Mouse (Mus musculus): ENCODE measurements around the gene Hist1h3e. TPM values are rescaled to one million over a fixed set of nuclear protein-coding genes. Genes with fewer than 3 reads are reported as not detected.
"Not testable (repeated sequence)": the region's sequence is repeated elsewhere in the genome, so short reads cannot be mapped to it uniquely, and the experiment has no call there.

Hist1h3e gene
- polyA plus RNA-seq, 1 experiment from 2014 or later: 2.0 TPM

DNA sequence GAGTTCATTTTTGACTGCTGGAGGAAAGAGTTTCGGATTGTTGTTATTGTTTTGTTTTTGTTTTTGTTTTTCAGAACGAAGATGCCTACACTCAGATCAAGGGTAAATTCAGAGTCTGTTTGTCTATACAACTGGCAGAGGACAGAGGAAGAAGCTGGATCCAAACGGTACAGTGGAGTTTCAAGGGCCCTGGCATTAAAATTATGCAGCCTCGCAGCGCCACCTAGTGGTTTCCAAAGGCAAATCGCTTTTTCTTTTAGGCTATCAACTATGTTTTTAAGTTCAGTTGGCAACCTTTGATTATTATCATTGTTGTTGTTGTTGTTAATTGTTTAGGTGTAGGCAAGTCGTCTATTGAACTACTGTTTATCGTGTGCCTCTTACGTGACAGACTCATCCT, 35.8 kb upstream of the Hist1h3e start:
- ATAC-seq (ENCODE audit: insufficient number of reproducible peaks, insufficient read depth, low FRiP score, low read depth): no peak
- WGBS: 6% methylated on average over 9 of the region's 9 CpGs
- H3K4me3 ChIP-seq (ENCODE audit: control insufficient read depth in 1 of 2, insufficient read depth in 1 of 2, low read depth in 1 of 2, low read length in 2 of 2): no peak overlapping the region

DNA sequence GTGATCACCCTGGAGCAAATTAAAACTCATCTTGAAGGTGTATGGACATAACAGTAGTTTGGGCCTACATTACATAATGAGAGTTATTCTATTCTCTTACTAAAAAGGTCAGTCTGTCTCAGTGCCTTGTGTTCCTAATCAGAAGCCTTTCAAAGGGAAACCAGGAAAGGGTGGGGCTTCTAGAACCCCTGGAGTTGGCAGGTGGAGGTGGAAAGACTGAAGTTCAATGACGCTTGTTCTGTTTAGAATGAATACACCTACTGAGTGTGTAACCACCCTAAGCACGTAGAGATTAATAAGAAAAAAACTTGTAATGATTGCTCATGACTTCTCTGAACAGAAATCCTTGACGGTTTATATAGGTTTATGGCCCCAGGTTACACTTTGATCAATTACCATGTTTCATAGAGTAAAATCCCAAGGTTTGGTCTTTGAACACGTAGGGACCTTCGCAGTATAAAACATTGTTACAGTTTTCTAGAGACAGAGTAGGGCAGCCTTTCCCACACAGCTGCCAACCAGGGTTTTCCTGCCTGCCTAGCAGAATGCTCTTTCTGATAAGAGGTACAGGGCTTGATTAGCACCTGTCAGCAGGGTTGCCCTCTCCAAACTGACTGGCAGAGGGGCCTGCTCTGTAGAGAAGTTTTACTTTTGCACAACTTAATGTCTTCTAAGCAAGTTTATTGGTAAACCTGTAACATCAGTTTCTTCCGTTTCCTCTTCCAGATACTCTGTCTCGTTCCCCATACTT, 33.6 kb upstream of the Hist1h3e start:
- Histone ChIP-seq H3K27me3 (ENCODE audit: control insufficient read depth, insufficient read depth, low read length) (no peaks in the 10 kb centered on the region), H3K4me1 (ENCODE audit: control insufficient read depth in 2 of 2, insufficient read depth in 2 of 2, low read length in 2 of 2) (no peaks in the 10 kb centered on the region), H3K4me2 (ENCODE audit: low read length) (no peak overlapping the region), H3K4me3 (ENCODE audit: control insufficient read depth in 1 of 2, insufficient read depth in 1 of 2, low read depth in 1 of 2, low read length in 2 of 2) (no peak overlapping the region), H3K36me3 (ENCODE audit: control insufficient read depth, insufficient read depth, low read length) (no peaks in the 10 kb centered on the region), H3K9ac (ENCODE audit: low read length) (no peak overlapping the region), H3K9me3 (ENCODE audit: control insufficient read depth, low read length) (no peaks in the 10 kb centered on the region), H3K27ac (replicated peaks in 1 of 2; ENCODE audit: control insufficient read depth in 1 of 2, insufficient read depth in 1 of 2, low read depth in 2 of 2, low read length in 2 of 2) (no peak overlapping the region)
- ATAC-seq (ENCODE audit: insufficient number of reproducible peaks, insufficient read depth, low FRiP score, low read depth): no peak
- 62% methylated on average over 7 of the region's 7 CpGs for WGBS

More for the DNA sequence above, 35.8 kb upstream of the Hist1h3e start:
- no peak overlapping the region for H3K9ac ChIP-seq (ENCODE audit: low read length)
- no peaks in the 10 kb centered on the region for H3K27me3 ChIP-seq (ENCODE audit: control insufficient read depth, insufficient read depth, low read length)
- no peaks in the 10 kb centered on the region for H3K9me3 ChIP-seq (ENCODE audit: control insufficient read depth, low read length)
- H3K36me3 ChIP-seq (ENCODE audit: control insufficient read depth, insufficient read depth, low read length): no peaks in the 10 kb centered on the region
- H3K4me2 ChIP-seq (ENCODE audit: low read length): no peak overlapping the region
- no peaks in the 10 kb centered on the region for H3K4me1 ChIP-seq (ENCODE audit: control insufficient read depth in 2 of 2, insufficient read depth in 2 of 2, low read length in 2 of 2)
- H3K27ac ChIP-seq (replicated peaks in 1 of 2; ENCODE audit: control insufficient read depth in 1 of 2, insufficient read depth in 1 of 2, low read depth in 2 of 2, low read length in 2 of 2): no peak overlapping the region

DNA sequence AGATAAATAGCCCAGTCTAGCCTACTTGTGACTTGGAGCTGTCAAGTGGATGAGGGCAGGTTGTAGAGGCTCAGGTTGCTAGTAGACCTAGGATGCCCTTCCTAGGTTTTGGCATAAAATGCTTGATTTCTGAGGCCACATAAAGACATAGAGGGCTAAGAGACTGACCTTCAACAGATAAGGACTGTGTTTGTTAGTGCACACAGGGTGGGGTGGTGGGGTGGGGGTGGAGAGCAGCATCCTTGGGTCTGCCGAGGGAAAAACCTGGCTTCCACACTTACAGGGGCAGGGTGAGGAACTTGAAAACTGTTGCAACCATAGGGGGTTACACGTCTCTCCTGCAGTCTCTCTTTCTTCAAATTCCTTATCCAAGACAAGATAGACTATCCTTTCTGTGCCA, 33.0 kb upstream of the Hist1h3e start:
- Histone ChIP-seq H3K27me3 (ENCODE audit: control insufficient read depth, insufficient read depth, low read length) (no peaks in the 10 kb centered on the region), H3K36me3 (ENCODE audit: control insufficient read depth, insufficient read depth, low read length) (no peaks in the 10 kb centered on the region), H3K4me3 (ENCODE audit: control insufficient read depth in 1 of 2, insufficient read depth in 1 of 2, low read depth in 1 of 2, low read length in 2 of 2) (no peak overlapping the region), H3K9ac (ENCODE audit: low read length) (no peak overlapping the region), H3K9me3 (ENCODE audit: control insufficient read depth, low read length) (no peaks in the 10 kb centered on the region), H3K27ac (replicated peaks in 1 of 2; ENCODE audit: control insufficient read depth in 1 of 2, insufficient read depth in 1 of 2, low read depth in 2 of 2, low read length in 2 of 2) (no peak overlapping the region), H3K4me1 (ENCODE audit: control insufficient read depth in 2 of 2, insufficient read depth in 2 of 2, low read length in 2 of 2) (no peaks in the 10 kb centered on the region), H3K4me2 (ENCODE audit: low read length) (no peak overlapping the region)
- ATAC-seq (ENCODE audit: insufficient number of reproducible peaks, insufficient read depth, low FRiP score, low read depth): no peak
- WGBS: 52% methylated on average over 2 of the region's 2 CpGs

DNA sequence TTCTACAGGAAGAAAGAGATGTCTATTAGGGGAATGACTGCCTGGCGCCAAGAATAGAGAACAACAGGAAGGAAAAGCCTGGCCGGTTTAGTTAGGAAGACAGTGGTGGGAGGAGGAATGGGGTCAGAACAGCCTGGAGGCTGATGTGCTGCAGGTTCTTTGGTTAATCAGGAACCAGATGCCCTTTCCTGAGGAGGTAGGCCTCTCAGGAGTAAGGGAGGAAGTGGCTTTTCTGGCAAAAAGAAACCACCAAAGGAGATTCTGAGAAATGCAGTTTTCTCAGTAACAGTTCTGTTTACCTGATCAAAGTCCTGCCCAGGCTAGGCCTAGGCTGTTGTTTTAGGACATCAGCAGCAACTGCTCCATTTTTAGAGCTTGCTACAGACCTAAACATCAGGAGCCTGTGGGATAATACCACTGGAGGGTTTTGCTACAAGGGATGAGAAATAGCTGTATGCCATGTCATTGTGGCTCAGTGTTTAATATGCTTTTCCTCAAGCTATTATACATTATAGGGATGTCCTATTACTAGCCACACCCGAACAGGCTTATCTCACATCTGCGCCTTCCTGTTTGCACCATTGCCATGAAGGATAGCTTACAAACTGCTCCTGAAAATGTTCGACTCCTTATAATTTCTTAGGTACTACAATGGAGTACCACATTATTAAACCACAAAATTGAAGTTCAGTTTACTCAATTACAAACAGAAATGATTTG, 31.0 kb upstream of the Hist1h3e start:
- H3K27me3 ChIP-seq (ENCODE audit: control insufficient read depth, insufficient read depth, low read length): no peaks in the 10 kb centered on the region
- WGBS: 61% methylated on average over 5 of the region's 5 CpGs

DNA sequence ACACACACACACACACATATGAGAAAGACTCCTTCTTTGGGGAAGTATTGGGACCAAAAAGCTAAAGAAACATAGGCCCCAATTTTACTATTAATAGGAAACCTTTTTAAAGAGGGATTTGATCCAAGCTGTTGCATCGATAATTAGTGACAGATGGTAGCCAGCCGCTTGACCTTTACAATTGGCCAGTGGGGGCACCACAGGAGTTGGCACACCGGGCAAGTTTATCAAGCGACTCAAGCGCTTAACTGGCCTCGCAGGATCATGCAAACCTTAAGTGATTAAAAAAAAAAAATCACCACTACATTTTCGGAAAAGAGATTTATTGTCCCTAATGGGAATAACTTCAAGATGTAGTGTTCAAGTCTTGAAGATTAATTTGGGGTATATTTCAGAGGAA, 30.4 kb upstream of the Hist1h3e start:
- H3K9me3 ChIP-seq (ENCODE audit: control insufficient read depth, low read length): no peaks in the 10 kb centered on the region
- no peak overlapping the region for H3K27ac ChIP-seq (replicated peaks in 1 of 2; ENCODE audit: control insufficient read depth in 1 of 2, insufficient read depth in 1 of 2, low read depth in 2 of 2, low read length in 2 of 2)
- no peak overlapping the region for H3K4me2 ChIP-seq (ENCODE audit: low read length)
- H3K4me1 ChIP-seq (ENCODE audit: control insufficient read depth in 2 of 2, insufficient read depth in 2 of 2, low read length in 2 of 2): no peaks in the 10 kb centered on the region
- no peak overlapping the region for H3K9ac ChIP-seq (ENCODE audit: low read length)
- ATAC-seq (ENCODE audit: insufficient number of reproducible peaks, insufficient read depth, low FRiP score, low read depth): no peak
- WGBS: 89% methylated on average over 7 of the region's 7 CpGs
- H3K4me3 ChIP-seq (ENCODE audit: control insufficient read depth in 1 of 2, insufficient read depth in 1 of 2, low read depth in 1 of 2, low read length in 2 of 2): no peak overlapping the region
- H3K36me3 ChIP-seq (ENCODE audit: control insufficient read depth, insufficient read depth, low read length): no peaks in the 10 kb centered on the region
- no peaks in the 10 kb centered on the region for H3K27me3 ChIP-seq (ENCODE audit: control insufficient read depth, insufficient read depth, low read length)

More for the DNA sequence above, 31.0 kb upstream of the Hist1h3e start:
- no peak overlapping the region for H3K4me3 ChIP-seq (ENCODE audit: control insufficient read depth in 1 of 2, insufficient read depth in 1 of 2, low read depth in 1 of 2, low read length in 2 of 2)
- H3K9ac ChIP-seq (ENCODE audit: low read length): no peak overlapping the region
- no peaks in the 10 kb centered on the region for H3K36me3 ChIP-seq (ENCODE audit: control insufficient read depth, insufficient read depth, low read length)
- no peak overlapping the region for H3K4me2 ChIP-seq (ENCODE audit: low read length)
- H3K9me3 ChIP-seq (ENCODE audit: control insufficient read depth, low read length): no peaks in the 10 kb centered on the region
- ATAC-seq (ENCODE audit: insufficient number of reproducible peaks, insufficient read depth, low FRiP score, low read depth): no peak
- no peaks in the 10 kb centered on the region for H3K4me1 ChIP-seq (ENCODE audit: control insufficient read depth in 2 of 2, insufficient read depth in 2 of 2, low read length in 2 of 2)
- peak overlapping the region; percentile 49 to 55; a peak in 3 of 4 replicates for H3K27ac ChIP-seq (replicated peaks in 1 of 2; ENCODE audit: control insufficient read depth in 1 of 2, insufficient read depth in 1 of 2, low read depth in 2 of 2, low read length in 2 of 2)

DNA sequence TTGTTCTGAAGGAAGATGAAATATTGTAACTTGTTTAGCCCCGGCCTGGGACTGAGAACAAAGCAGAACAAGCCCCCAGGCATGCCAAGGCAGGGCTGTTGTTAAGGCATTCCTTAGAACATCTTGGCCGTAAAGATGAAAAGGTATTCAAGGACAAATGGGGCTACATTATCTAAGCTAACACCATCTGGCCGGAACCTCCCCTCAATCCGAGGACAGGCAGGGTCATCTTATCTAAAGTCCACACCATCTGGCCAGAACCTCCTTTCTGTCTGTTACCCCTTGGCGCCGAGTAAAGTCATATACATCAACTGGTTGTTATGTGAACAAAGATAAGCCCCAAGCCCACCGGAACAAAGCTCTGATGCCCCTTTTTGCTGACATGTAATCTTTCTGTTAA, 29.7 kb upstream of the Hist1h3e start:
- H3K4me2 ChIP-seq (ENCODE audit: low read length); H3K9me3 ChIP-seq (ENCODE audit: control insufficient read depth, low read length); H3K27ac ChIP-seq (replicated peaks in 1 of 2; ENCODE audit: control insufficient read depth in 1 of 2, insufficient read depth in 1 of 2, low read depth in 2 of 2, low read length in 2 of 2); H3K4me1 ChIP-seq (ENCODE audit: control insufficient read depth in 2 of 2, insufficient read depth in 2 of 2, low read length in 2 of 2); H3K9ac ChIP-seq (ENCODE audit: low read length); ATAC-seq (ENCODE audit: insufficient number of reproducible peaks, insufficient read depth, low FRiP score, low read depth); H3K36me3 ChIP-seq (ENCODE audit: control insufficient read depth, insufficient read depth, low read length); H3K4me3 ChIP-seq (ENCODE audit: control insufficient read depth in 1 of 2, insufficient read depth in 1 of 2, low read depth in 1 of 2, low read length in 2 of 2); H3K27me3 ChIP-seq (ENCODE audit: control insufficient read depth, insufficient read depth, low read length): not testable (repeated sequence)
- WGBS: 60% methylated on average over 7 of the region's 7 CpGs

DNA sequence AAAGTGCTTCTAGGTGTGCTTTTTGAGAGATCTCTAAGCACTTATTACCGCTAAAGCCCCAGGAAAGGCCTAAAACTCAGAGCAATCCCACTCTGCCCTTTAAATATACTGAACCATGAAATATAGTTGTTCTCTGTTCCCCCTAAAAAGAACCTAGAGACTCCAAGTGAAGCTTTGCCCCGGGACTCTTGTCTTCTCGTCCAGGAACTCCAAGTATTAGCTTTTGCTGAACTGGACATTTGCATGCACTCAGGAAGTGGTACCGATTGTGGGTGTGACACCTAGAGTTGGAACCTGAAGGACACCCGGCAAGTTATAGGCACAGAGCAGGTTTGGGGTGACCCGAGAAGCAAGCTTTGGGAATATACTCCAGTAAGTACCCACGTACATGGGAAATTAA, 29.0 kb upstream of the Hist1h3e start:
- WGBS: 89% methylated on average over 7 of the region's 7 CpGs
- Histone ChIP-seq H3K4me3 (ENCODE audit: control insufficient read depth in 1 of 2, insufficient read depth in 1 of 2, low read depth in 1 of 2, low read length in 2 of 2) (no peak overlapping the region), H3K9ac (ENCODE audit: low read length) (no peak overlapping the region), H3K4me1 (ENCODE audit: control insufficient read depth in 2 of 2, insufficient read depth in 2 of 2, low read length in 2 of 2) (peaks cover 0 to 2% of the 10 kb centered on the region in 2 experiments; a peak in 1 of 4 replicates), H3K9me3 (ENCODE audit: control insufficient read depth, low read length) (no peaks in the 10 kb centered on the region), H3K27ac (replicated peaks in 1 of 2; ENCODE audit: control insufficient read depth in 1 of 2, insufficient read depth in 1 of 2, low read depth in 2 of 2, low read length in 2 of 2) (no peak overlapping the region), H3K4me2 (ENCODE audit: low read length) (no peak overlapping the region), H3K36me3 (ENCODE audit: control insufficient read depth, insufficient read depth, low read length) (no peaks in the 10 kb centered on the region), H3K27me3 (ENCODE audit: control insufficient read depth, insufficient read depth, low read length) (no peaks in the 10 kb centered on the region)
- ATAC-seq (ENCODE audit: insufficient number of reproducible peaks, insufficient read depth, low FRiP score, low read depth): no peak

All from heart, embryonic 14.5 days (tissue).